Mouse (Mus musculus) myocyte (in vitro differentiated cells): ENCODE results near the gene Gpr62.

Experiments
- CEBPB ChIP-seq: IDR thresholded peaks from 2 replicates; pipeline ENCODE4 v1.6.1; 2011; ENCODE audit warnings: mild to moderate bottlenecking, moderate library complexity; ENCODE audit not compliant: poor library complexity, insufficient read depth, severe bottlenecking
- E2F4 ChIP-seq: IDR thresholded peaks from one replicate; pipeline ENCODE4 v1.6.1; 2011; ENCODE audit warnings: mild to moderate bottlenecking, control low read depth, moderate library complexity; ENCODE audit not compliant: insufficient read depth
- MAX ChIP-seq: IDR thresholded peaks from one replicate; pipeline ENCODE4 v1.6.1; 2011; ENCODE audit warnings: low read depth, mild to moderate bottlenecking, control low read depth
- MYOD1 ChIP-seq, 3 experiments: IDR thresholded peaks; one replicate each; pipeline ENCODE4 v1.6.1; 2011; ENCODE audit warnings: control low read depth in 2 of 3, low read depth in 2 of 3, mild to moderate bottlenecking in 2 of 3, moderate library complexity in 1 of 3; ENCODE audit not compliant: insufficient read length in 2 of 3, control insufficient read depth in 1 of 3
- MYOG ChIP-seq, 3 experiments: IDR thresholded peaks; one replicate each; pipeline ENCODE4 v1.6.1; 2011; ENCODE audit warnings: control low read depth in 2 of 3, low read depth in 2 of 3, mild to moderate bottlenecking in 2 of 3; ENCODE audit not compliant: insufficient read length in 2 of 3, control insufficient read depth in 1 of 3, insufficient read depth in 1 of 3
- POLR2A ChIP-seq: IDR thresholded peaks from one replicate; pipeline ENCODE4 v1.6.1; 2011; ENCODE audit warnings: low read depth, mild to moderate bottlenecking, control low read depth, moderate library complexity; ENCODE audit not compliant: insufficient read length
- POLR2AphosphoS2 ChIP-seq: IDR thresholded peaks from one replicate; pipeline ENCODE4 v1.6.1; 2011; ENCODE audit warnings: low read depth, control low read depth; ENCODE audit not compliant: insufficient read length
- SRF ChIP-seq: IDR thresholded peaks from one replicate; pipeline ENCODE4 v1.6.1; 2011; ENCODE audit warnings: low read depth; ENCODE audit not compliant: control insufficient read depth, insufficient read length
- TCF12 ChIP-seq: IDR thresholded peaks from one replicate; pipeline ENCODE4 v1.6.1; 2011; ENCODE audit warnings: mild to moderate bottlenecking, control low read depth; ENCODE audit not compliant: poor library complexity, insufficient read depth, severe bottlenecking
- TCF3 ChIP-seq: IDR thresholded peaks from one replicate; pipeline ENCODE4 v1.6.1; 2011; ENCODE audit warnings: low read depth, control low read depth; ENCODE audit not compliant: insufficient read length
- USF1 ChIP-seq: IDR thresholded peaks from one replicate; pipeline ENCODE4 v1.6.1; 2011; ENCODE audit warnings: low read depth, mild to moderate bottlenecking, control low read depth, moderate library complexity

DNA sequence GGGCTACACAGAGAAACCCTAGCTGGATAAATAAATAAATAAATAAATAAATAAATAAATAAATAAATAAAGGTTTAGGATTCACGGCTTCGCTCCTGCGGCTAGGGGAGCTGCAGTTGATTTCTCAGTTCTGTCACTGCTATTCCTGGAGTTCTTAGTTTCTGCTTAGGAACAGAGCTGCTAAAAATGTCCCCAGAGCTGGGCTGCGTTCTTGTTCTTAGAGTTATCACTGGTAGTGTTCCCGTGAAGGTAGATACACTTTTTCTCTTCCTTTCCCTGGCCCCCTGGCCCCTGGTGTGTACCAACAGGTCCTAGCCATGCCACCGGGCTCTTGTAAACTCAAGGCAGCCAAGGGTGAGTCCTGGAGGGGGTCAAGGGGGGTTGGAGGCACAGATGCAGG lies 48.9 kb downstream of the Gpr62 start:
- TF ChIP-seq POLR2A (no peak), MAX (no peak), CEBPB (no peak), TCF12 (no peak), USF1 (no peak), MYOD1 (IDR thresholded peaks at IDR 0.05; ENCODE audit: control insufficient read depth in 1 of 3, insufficient read length in 2 of 3, low read depth in 2 of 3) (no peak), E2F4 (no peak), SRF (no peak), TCF3 (no peak), POLR2AphosphoS2 (no peak), MYOG (IDR thresholded peaks at IDR 0.05; ENCODE audit: control insufficient read depth in 1 of 3, insufficient read depth in 1 of 3, insufficient read length in 2 of 3, low read depth in 2 of 3) (no peak)
